Mouse (Mus musculus): ENCODE results near the gene Nos3.

Nos3 gene

DNA sequence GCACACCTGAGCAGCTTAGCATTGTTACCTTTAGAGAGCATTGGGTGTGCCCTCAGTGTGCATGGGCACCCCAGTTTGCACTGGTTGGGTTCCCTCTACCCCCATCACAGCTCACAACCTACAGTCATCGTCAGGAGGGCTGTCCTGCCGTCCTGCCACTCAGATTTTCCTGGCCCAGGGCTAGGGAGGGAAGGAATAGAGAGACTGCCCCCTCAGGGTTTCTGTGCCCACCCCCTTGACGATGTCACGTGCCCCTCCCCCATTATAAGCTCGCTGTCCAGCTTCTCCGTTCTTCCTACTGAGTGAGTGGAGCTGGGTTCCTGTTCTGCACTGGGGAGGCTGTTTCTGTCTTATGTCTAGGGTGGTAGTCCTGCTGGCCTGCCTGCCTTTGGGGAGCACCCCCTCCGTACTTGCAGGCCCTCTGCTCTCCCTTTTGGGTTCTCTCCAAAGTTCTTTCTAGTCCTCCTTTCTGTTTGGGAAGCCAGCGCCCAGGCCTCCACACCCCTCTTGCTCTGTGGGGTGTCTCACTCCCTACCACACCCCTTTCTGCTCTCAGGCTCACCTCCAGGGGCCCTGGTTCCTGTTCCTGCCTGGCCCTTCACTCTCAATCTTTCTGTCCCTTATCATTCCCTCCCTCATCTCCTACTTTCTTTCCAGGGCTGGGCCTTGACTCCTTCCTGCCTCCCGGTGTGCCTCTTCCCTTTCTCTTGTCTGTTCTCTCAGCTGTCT is 62.1 kb downstream of the Nos3 start:
- no peak for DNase-seq (ENCODE audit: low read depth, low spot score)

DNA sequence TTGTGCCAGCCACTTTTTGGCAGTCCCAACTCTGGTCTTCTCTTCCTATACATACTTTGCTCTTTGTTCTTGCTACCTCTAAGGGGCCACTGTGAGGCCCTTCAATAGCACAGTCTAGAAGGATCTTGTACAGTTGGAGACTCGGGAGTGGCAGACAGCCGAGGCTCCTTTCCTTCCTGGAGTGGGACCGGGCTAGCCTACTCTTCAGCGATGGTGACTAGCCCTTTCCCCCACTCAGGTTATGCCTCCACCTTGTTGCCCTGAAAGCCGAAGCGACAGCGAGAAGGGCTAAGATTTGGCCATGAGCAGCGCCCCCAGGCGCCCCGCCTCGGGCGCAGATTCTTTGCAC is 62.6 kb downstream of the Nos3 start:
- no peak for DNase-seq (ENCODE audit: low read depth, low spot score)

DNA sequence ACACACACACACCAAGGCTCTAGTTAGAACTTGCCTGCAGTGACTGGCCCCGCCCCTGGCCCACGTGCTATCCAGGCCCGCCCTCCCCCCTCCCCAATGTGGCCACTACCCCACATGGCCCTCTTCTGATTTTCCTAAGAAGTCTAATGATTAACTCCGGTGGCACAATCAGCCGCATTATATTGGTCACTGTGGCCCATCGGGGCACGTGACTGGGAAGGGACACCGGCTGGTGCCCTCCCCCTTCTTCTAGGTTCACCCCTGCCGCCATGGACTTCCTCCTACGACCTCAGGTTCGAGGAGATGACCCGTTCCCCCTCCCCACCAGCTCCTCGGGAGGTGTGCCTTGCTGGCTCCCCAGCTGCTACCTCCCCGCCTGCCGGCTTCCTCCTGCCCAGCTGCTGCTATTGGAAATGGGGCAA is 63.4 kb downstream of the Nos3 start:
- no peak for DNase-seq (ENCODE audit: low read depth, low spot score)

DNA sequence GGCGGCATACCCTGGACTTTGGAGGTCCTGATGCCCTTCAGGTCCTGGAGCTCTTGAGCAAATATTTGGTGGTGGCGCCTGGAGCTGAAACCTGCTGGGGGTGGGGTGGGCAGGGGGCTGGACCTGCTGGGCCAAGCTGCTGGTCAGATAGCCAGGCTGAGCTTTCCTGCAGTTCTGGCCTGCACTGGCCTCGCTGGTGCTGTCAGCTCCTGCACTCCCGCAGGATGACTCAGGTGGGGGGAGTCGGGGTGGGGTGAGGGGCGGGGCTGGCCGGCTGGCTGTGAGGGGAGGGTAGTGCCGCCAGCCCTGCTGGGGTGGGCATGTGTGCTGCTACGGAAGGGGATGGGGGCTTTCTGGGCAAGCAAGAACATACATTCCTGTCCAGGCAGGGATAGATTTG is 64.0 kb downstream of the Nos3 start:
- no peak for DNase-seq (ENCODE audit: low read depth, low spot score)

DNA sequence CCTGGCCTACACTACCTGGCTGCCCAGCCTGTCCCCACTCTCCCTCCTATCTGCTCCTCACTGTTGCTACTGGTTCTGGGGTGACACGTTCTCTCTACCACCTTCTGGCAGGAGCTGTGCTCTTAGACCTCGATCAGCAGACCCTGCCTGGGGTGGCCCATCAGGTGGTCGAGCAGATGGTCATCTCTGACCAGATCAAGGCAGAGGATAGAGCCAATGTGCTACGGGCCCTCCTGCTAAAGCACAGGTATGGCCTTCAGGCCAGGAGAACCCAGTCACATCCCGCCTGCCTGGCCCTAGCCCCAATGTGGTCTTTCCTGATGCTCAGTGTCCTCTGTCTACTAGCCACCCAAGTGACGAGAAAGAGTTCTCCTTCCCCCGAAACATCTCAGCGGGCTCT is 69.4 kb downstream of the Nos3 start:
- no peak for DNase-seq (ENCODE audit: low read depth, low spot score)

Data from retina, adult 2 months (tissue).